Mouse (Mus musculus): ENCODE results near the gene Ccdc60.

GRCm38 (mm10) chr5:116224023-116224422 is 64.8 kb downstream of the Ccdc60 start:
- TF ChIP-seq ZNF384 (IDR thresholded peaks at IDR 0.05; ENCODE audit: low read depth, low read length) = no peak
- no peak for TF ChIP-seq CHD2 (IDR thresholded peaks at IDR 0.05; ENCODE audit: low read depth, low read length)
